Mouse (Mus musculus) neural tube, embryonic 11.5 days (tissue): ENCODE measurements at regions not wholly inside any gene's neighbourhood (a gene's known extent, or its start where the extent isn't known, plus 50 kb on each side); places are given as distances from the start of the nearest gene placed in this dataset.

Source experiments
- ATAC-seq: fragments of 200-750 bp; cut with Nextera tagmentation; 2 replicates; pipeline ENCODE4 v1.8.0; 2017; ENCODE audit warnings: moderate number of reproducible peaks, mild to moderate bottlenecking, moderate TSS enrichment, moderate library complexity; ENCODE audit not compliant: insufficient read depth, low FRiP score, low TSS enrichment
- DNase-seq: peaks from one replicate; pipeline ENCODE4 v3.0.0-alpha.2; 2015; ENCODE audit warnings: low spot score
- H3K27ac ChIP-seq: fragments of 300-500 bp; sonication (generic); 2 replicates; pipeline ENCODE4 v1.5.1; 2014; ENCODE audit warnings: low read depth, mild to moderate bottlenecking, low read length
- H3K27me3 ChIP-seq: fragments of 300-500 bp; sonication (generic); 2 replicates; pipeline ENCODE4 v1.6.1; 2014; ENCODE audit warnings: mild to moderate bottlenecking, low read length, mixed read lengths; ENCODE audit not compliant: control insufficient read depth, insufficient read depth
- H3K36me3 ChIP-seq: fragments of 300-500 bp; sonication (generic); 2 replicates; pipeline ENCODE4 v1.6.1; 2014; ENCODE audit warnings: mild to moderate bottlenecking, low read length, moderate library complexity, mixed read lengths; ENCODE audit not compliant: control insufficient read depth, insufficient read depth
- H3K4me1 ChIP-seq: fragments of 300-500 bp; sonication (generic); 2 replicates; pipeline ENCODE4 v1.6.1; 2014; ENCODE audit warnings: low read length, mixed read lengths; ENCODE audit not compliant: control insufficient read depth, insufficient read depth
- H3K4me2 ChIP-seq: fragments of 300-500 bp; sonication (generic); 2 replicates; pipeline ENCODE4 v1.6.1; 2014; ENCODE audit warnings: low read depth, mild to moderate bottlenecking, moderate library complexity
- H3K4me3 ChIP-seq: fragments of 300-500 bp; sonication (generic); 2 replicates; pipeline ENCODE4 v1.5.1; 2014; ENCODE audit warnings: low read depth, low read length
- H3K9ac ChIP-seq: fragments of 300-500 bp; sonication (generic); 2 replicates; pipeline ENCODE4 v1.6.1; 2014; ENCODE audit warnings: mild to moderate bottlenecking, low read length
- H3K9me3 ChIP-seq: fragments of 300-500 bp; sonication (generic); 2 replicates; pipeline ENCODE4 v1.6.1; 2016; ENCODE audit warnings: low read length; ENCODE audit not compliant: control insufficient read depth
- WGBS: fragments of 180-500 bp; shearing (Covaris S2); extraction: QIAGEN DNeasy Blood & Tissue Kit; methylation state at CpG from one replicate; pipeline ENCODE4 v1.1.7; 2014; 5-methylcytosine and 5-hydroxymethylcytosine counted together

- no peak overlapping the region for H3K27ac ChIP-seq
- H3K4me1 ChIP-seq, result peaks cover 3% of the 10 kb centered on the region; the same call in 1 of the 2 replicates
- WGBS, result 77% methylated on average over 6 of the region's 6 CpGs
- no peak for ATAC-seq
- DNase-seq, result no peak
- H3K4me3 ChIP-seq, result no peak overlapping the region
- no peak overlapping the region for H3K4me2 ChIP-seq
- no peaks in the 10 kb centered on the region for H3K27me3 ChIP-seq
- no peaks in the 10 kb centered on the region for H3K36me3 ChIP-seq
- H3K9ac ChIP-seq, result no peak overlapping the region
- no peaks in the 10 kb centered on the region for H3K9me3 ChIP-seq
Observed at GRCm38 (mm10) chr6:126481257-126481656, 54.0 kb downstream of the Kcna5 start.

- H3K27ac ChIP-seq, result no peak overlapping the region
- H3K4me1 ChIP-seq, result peaks cover 3% of the 10 kb centered on the region; the same call in 1 of the 2 replicates
- no peak for ATAC-seq
- H3K4me2 ChIP-seq, result no peak overlapping the region
- no peaks in the 10 kb centered on the region for H3K9me3 ChIP-seq
- DNase-seq, result no peak
- 10% methylated on average over 2 of the region's 2 CpGs for WGBS
- H3K27me3 ChIP-seq, result no peaks in the 10 kb centered on the region
- no peak overlapping the region for H3K4me3 ChIP-seq
- H3K9ac ChIP-seq, result no peak overlapping the region
- H3K36me3 ChIP-seq, result no peaks in the 10 kb centered on the region
Observed at GRCm38 (mm10) chr6:126477506-126477905, 57.7 kb downstream of the Kcna5 start.

DNA sequence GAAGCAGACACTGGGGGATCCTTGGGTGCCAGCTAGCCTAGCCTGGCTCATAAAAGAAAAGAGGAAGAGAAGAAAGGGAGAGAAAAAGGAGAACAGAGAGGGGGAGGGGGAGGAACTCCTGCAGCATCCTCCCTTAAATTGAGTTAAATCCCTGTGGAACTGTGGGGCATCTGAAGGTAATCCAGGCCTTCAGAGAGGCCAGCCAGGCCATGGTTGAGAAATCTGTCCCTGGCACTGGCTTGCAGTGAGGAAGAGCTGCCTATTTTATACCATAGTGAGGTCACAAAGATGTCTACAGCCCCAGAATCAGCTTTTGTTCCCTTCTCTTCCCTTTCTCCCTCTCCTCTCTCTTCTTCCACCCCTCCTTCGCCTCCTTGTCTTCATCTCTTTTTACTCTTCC, 58.5 kb downstream of the Kcna5 start:
- no peak overlapping the region for H3K27ac ChIP-seq
- no peak for ATAC-seq
- no peak overlapping the region for H3K4me3 ChIP-seq
- H3K9ac ChIP-seq, result no peak overlapping the region
- 74% methylated on average over 1 of the region's 1 CpGs for WGBS
- H3K4me1 ChIP-seq, result peaks cover 3% of the 10 kb centered on the region; the same call in 1 of the 2 replicates
- H3K27me3 ChIP-seq, result no peaks in the 10 kb centered on the region
- DNase-seq, result no peak
- no peaks in the 10 kb centered on the region for H3K36me3 ChIP-seq
- H3K9me3 ChIP-seq, result no peaks in the 10 kb centered on the region
- no peak overlapping the region for H3K4me2 ChIP-seq

DNA sequence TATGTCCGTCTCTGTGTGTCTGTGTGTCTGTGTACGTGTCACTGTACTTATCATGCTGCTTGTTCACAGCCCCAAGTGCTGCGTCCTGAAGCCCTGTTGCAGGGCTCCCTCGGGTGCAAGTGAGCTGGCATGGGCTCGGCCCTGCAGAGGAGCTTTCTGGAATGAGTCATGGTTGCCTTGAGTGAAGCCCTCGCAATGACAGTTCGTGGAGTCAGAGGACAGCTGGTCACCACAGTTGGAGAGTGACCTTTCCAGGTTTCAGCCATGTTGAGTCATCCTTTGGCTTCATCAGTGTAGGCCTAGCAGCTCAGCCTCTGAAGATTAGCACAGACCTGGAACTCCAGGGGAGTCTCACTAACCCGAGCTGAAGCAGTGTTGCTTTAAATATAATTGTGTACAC, 59.7 kb downstream of the Kcna5 start:
- no peak overlapping the region for H3K4me2 ChIP-seq
- WGBS, result 86% methylated on average over 8 of the region's 8 CpGs
- ATAC-seq (no peak), DNase-seq (no peak)
- H3K4me1 ChIP-seq, result peaks cover 3% of the 10 kb centered on the region; the same call in 1 of the 2 replicates
- H3K9me3 ChIP-seq, result no peaks in the 10 kb centered on the region
- no peak overlapping the region for H3K4me3 ChIP-seq
- H3K36me3 ChIP-seq, result no peaks in the 10 kb centered on the region
- H3K9ac ChIP-seq, result no peak overlapping the region
- H3K27me3 ChIP-seq, result no peaks in the 10 kb centered on the region
- H3K27ac ChIP-seq, result no peak overlapping the region

GRCm38 (mm10) chr6:126453751-126454150, 81.5 kb downstream of the Kcna5 start:
- ATAC-seq (no peak), DNase-seq (no peak)
- H3K9ac ChIP-seq, result no peak overlapping the region
- H3K4me1 ChIP-seq, result no peaks in the 10 kb centered on the region
- H3K4me3 ChIP-seq, result no peak overlapping the region
- no peaks in the 10 kb centered on the region for H3K27me3 ChIP-seq
- WGBS, result 61% methylated on average over 1 of the region's 1 CpGs
- no peak overlapping the region for H3K4me2 ChIP-seq
- no peaks in the 10 kb centered on the region for H3K9me3 ChIP-seq
- H3K36me3 ChIP-seq, result no peaks in the 10 kb centered on the region
- no peak overlapping the region for H3K27ac ChIP-seq

- WGBS, result 34% methylated on average over 3 of the region's 3 CpGs
Observed at GRCm38 (mm10) chr6:126445519-126445918, 89.7 kb downstream of the Kcna5 start.

GRCm38 (mm10) chr6:126440254-126440653, 95.0 kb downstream of the Kcna5 start:
- ATAC-seq, result no peak

More at GRCm38 (mm10) chr6:126445519-126445918, 89.7 kb downstream of the Kcna5 start:
- H3K27ac ChIP-seq, result no peak overlapping the region
- H3K4me1 ChIP-seq, result no peaks in the 10 kb centered on the region
- H3K4me3 ChIP-seq, result no peak overlapping the region
- no peaks in the 10 kb centered on the region for H3K27me3 ChIP-seq
- no peak overlapping the region for H3K9ac ChIP-seq
- ATAC-seq (no peak), DNase-seq (no peak)
- no peaks in the 10 kb centered on the region for H3K9me3 ChIP-seq
- H3K36me3 ChIP-seq, result no peaks in the 10 kb centered on the region
- H3K4me2 ChIP-seq, result no peak overlapping the region

DNA sequence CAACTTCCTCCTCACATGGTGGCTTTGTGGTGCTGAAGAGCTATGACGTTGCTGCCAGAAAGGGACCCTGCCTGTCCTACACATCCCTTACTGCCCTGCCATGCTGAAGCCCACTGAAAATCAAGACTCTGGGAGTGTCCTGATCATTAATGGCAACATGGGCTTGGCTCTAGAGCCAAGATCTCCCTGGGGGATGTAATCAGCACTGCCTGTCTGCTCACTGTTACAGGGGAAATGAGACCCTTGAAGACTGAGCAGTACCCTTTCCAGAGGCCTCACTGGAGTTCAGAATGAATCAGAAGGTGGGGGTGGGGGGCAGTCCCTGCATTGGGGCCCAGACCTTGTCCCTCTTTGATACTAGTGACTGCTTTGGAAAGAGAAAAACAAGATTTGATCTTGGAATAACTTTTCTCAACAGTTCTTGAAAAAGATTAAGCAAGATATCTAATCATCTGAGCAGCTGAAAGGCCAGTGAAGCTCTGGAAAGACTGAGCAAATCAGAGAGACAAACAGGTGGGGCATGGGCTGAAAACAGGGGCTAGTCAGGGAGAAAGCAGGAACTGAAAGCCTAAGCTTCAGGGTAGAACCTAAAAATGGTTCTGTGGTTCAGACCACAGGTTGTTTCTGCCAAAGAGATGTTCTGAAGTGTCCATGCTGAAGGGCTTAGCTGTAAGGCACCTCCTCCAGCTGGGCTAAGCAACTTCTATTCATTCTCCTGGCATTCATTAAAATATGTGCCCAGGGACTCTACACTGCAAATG, 97.1 kb downstream of the Kcna5 start:
- H3K4me1 ChIP-seq, result no peaks in the 10 kb centered on the region
- no peak for DNase-seq
- ATAC-seq, result no peak
- no peak overlapping the region for H3K4me3 ChIP-seq
- H3K9ac ChIP-seq, result no peak overlapping the region
- no peaks in the 10 kb centered on the region for H3K9me3 ChIP-seq
- H3K4me2 ChIP-seq, result no peak overlapping the region
- WGBS, result 83% methylated on average over 1 of the region's 1 CpGs
- no peak overlapping the region for H3K27ac ChIP-seq
- H3K36me3 ChIP-seq, result no peaks in the 10 kb centered on the region
- no peaks in the 10 kb centered on the region for H3K27me3 ChIP-seq

More at GRCm38 (mm10) chr6:126440254-126440653, 95.0 kb downstream of the Kcna5 start:
- no peaks in the 10 kb centered on the region for H3K27me3 ChIP-seq
- H3K4me3 ChIP-seq, result no peak overlapping the region
- H3K9me3 ChIP-seq, result no peaks in the 10 kb centered on the region
- WGBS, result 79% methylated on average over 1 of the region's 1 CpGs
- no peak for DNase-seq
- no peak overlapping the region for H3K9ac ChIP-seq
- no peak overlapping the region for H3K27ac ChIP-seq
- no peaks in the 10 kb centered on the region for H3K36me3 ChIP-seq
- no peaks in the 10 kb centered on the region for H3K4me1 ChIP-seq
- no peak overlapping the region for H3K4me2 ChIP-seq

GRCm38 (mm10) chr6:126427208-126427607, 108.0 kb downstream of the Kcna5 start:
- Histone ChIP-seq H3K9ac (no peak overlapping the region), H3K27ac (no peak overlapping the region), H3K36me3 (no peaks in the 10 kb centered on the region), H3K27me3 (no peaks in the 10 kb centered on the region), H3K4me1 (no peaks in the 10 kb centered on the region), H3K9me3 (no peaks in the 10 kb centered on the region), H3K4me2 (no peak overlapping the region), H3K4me3 (no peak overlapping the region)
- DNase-seq (no peak), ATAC-seq (no peak)
